Mouse (Mus musculus): ENCODE results near the gene Zfp65. TPM values are rescaled to one million over a fixed set of nuclear protein-coding genes. Genes with fewer than 3 reads are reported as not detected.

Zfp65 gene
- polyA plus RNA-seq, 1 experiment, result 5.0 TPM

Other genes with a start within 250 kb of the Zfp65 start
- 8.2 and 9.4 TPM in 2 replicates for gene Zfp874b, start 244.9 kb downstream of the Zfp65 start, polyA plus RNA-seq (2012; rRNA removed)
- gene Zfp58, start 228.6 kb downstream of the Zfp65 start, polyA plus RNA-seq (2012; rRNA removed), result 5.6 and 5.8 TPM in 2 replicates
- gene Gm26965, start 203.0 kb downstream of the Zfp65 start, polyA plus RNA-seq (2012; rRNA removed), result 0.06 TPM in 1 of 2 replicates, not detected in the other
- gene Zfp87, start 203.0 kb downstream of the Zfp65 start, polyA plus RNA-seq (2012; rRNA removed), result 25.7 and 33.8 TPM in 2 replicates
- 4.6 and 5.3 TPM in 2 replicates for gene Zfp748, start 175.3 kb downstream of the Zfp65 start, polyA plus RNA-seq (2012; rRNA removed)
- 3.0 and 4.1 TPM in 2 replicates for gene Zfp729b, start 119.5 kb downstream of the Zfp65 start, polyA plus RNA-seq (2012; rRNA removed)
- gene Gm49345, start 91.4 kb downstream of the Zfp65 start, polyA plus RNA-seq (2012; rRNA removed), result not detected in 2 replicates
- 3.1 and 4.1 TPM in 2 replicates for gene Zfp729a, start 91.4 kb downstream of the Zfp65 start, polyA plus RNA-seq (2012; rRNA removed)
- 12.4 and 14.3 TPM in 2 replicates for gene Zfp738, start 42.1 kb downstream of the Zfp65 start, polyA plus RNA-seq (2012; rRNA removed)
- 3.1 and 3.9 TPM in 2 replicates for gene Zfp85, start 26.1 kb upstream of the Zfp65 start, polyA plus RNA-seq (2012; rRNA removed)
- 2.4 and 3.9 TPM in 2 replicates for gene Zfp493, start 50.5 kb upstream of the Zfp65 start, polyA plus RNA-seq (2012; rRNA removed)
- 5.4 and 5.6 TPM in 2 replicates for gene Zfp273, start 84.6 kb upstream of the Zfp65 start, polyA plus RNA-seq (2012; rRNA removed)
- gene Gm10037, start 101.9 kb upstream of the Zfp65 start, polyA plus RNA-seq (2012; rRNA removed), result 16.6 and 17.4 TPM in 2 replicates
- 0.36 TPM in 1 of 2 replicates, not detected in the other for gene BC048507, start 134.2 kb upstream of the Zfp65 start, polyA plus RNA-seq (2012; rRNA removed)